ENCODE assay signal across 15 mouse cellular contexts in genomic region chr9:121218230-121218629, GRCm38 (mm10).
"Had no signal": no experiment of that assay in that cellular context is flagged by ENCODE, and none has a peak within 500 bp of the region (broad histone marks: within the 10 kb centered on the region; RNA-seq: fewer than 3 reads in every experiment).

No protein-coding gene starts in this region.

- H3K9me3 ChIP-seq: liver, embryonic 15.5 days; midbrain, embryonic 13.5 days; neural tube, embryonic 12.5 days had no signal

- H3K27ac ChIP-seq: kidney, postnatal 0 days; limb, embryonic 13.5 days; liver, embryonic 15.5 days; midbrain, embryonic 13.5 days; neural tube, embryonic 12.5 days; stomach, postnatal 0 days had no signal

- H3K27me3 ChIP-seq: limb, embryonic 13.5 days; liver, embryonic 15.5 days; midbrain, embryonic 13.5 days; neural tube, embryonic 12.5 days had no signal

- H3K4me3 ChIP-seq: limb, embryonic 13.5 days; liver, embryonic 15.5 days; midbrain, embryonic 13.5 days; myocyte; neural tube, embryonic 12.5 days had no signal

- DNase-seq: kidney, adult 11 months; kidney, adult 9 months; kidney, postnatal 36 days; layer of hippocampus, adult 9-11 months; layer of hippocampus, postnatal 36 days; lung, embryonic 14.5 days; lung, postnatal 10 days; retina, postnatal 1 day had no signal

- H3K4me2 ChIP-seq: limb, embryonic 13.5 days; liver, embryonic 15.5 days; lung, embryonic 14.5 days; midbrain, embryonic 13.5 days; neural tube, embryonic 12.5 days had no signal

- H3K4me1 ChIP-seq: limb, embryonic 13.5 days; liver, embryonic 15.5 days; midbrain, embryonic 13.5 days; neural tube, embryonic 12.5 days had no signal

- ATAC-seq: midbrain, embryonic 13.5 days had no signal

- H3K9ac ChIP-seq: limb, embryonic 13.5 days; liver, embryonic 15.5 days; lung, embryonic 14.5 days; midbrain, embryonic 13.5 days; neural tube, embryonic 12.5 days had no signal

- H3K36me3 ChIP-seq: liver, embryonic 15.5 days; midbrain, embryonic 13.5 days; neural tube, embryonic 12.5 days had no signal
